Mouse (Mus musculus) heart, postnatal 0 days (tissue): ENCODE results near the gene Tmem132b.

Source experiments
- CTCF ChIP-seq: IDR thresholded peaks from 2 replicates; pipeline ENCODE4 v1.5.1; 2016; ENCODE audit warnings: antibody characterized with exemption, control low read depth, low read depth
- EP300 ChIP-seq: IDR thresholded peaks from 2 replicates; pipeline ENCODE4 v1.6.1; 2016; ENCODE audit warnings: antibody characterized with exemption, low read depth

DNA sequence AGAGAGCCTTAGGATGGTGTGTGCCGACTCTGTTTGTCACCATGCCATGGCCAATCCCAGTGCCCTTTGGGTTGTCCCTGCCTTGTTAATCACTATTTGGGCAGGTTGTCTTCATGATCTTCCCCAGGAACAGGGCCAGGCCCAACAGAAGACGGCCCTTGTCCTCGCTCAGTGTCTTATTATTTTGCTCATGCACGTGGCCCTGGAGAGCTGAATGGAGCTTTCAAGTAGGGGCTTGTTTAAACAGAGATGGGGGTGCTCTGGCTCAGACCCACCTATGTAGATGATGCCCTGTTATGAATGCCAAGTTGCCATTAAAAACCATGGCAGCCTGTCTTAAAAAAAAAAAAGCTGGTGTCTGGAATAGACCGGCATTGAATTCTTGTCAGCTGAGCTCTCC lies 126.5 kb downstream of the Tmem132b start:
- no peak for TF ChIP-seq CTCF
- no peak for TF ChIP-seq EP300
